Mouse (Mus musculus): Measurements from ENCODE around the gene Ntn1.

Ntn1 gene

GRCm38 (mm10) chr11:68324863-68325262 lies 75.8 kb downstream of the Ntn1 start:
- no peak for DNase-seq

- DNase-seq = no peak
Measured at GRCm38 (mm10) chr11:68321417-68321816, 79.2 kb downstream of the Ntn1 start.

- DNase-seq = no peak
Measured at GRCm38 (mm10) chr11:68315551-68316130, 85.0 kb downstream of the Ntn1 start.

GRCm38 (mm10) chr11:68313861-68314260 lies 86.8 kb downstream of the Ntn1 start:
- no peak for DNase-seq

GRCm38 (mm10) chr11:68313065-68313464 lies 87.6 kb downstream of the Ntn1 start:
- no peak for DNase-seq

- DNase-seq = no peak
Measured at GRCm38 (mm10) chr11:68308911-68309580, 91.6 kb downstream of the Ntn1 start.

GRCm38 (mm10) chr11:68305997-68306396 lies 94.6 kb downstream of the Ntn1 start:
- DNase-seq = no peak

- DNase-seq = no peak
Measured at GRCm38 (mm10) chr11:68302323-68302722, 98.3 kb downstream of the Ntn1 start.

GRCm38 (mm10) chr11:68301660-68302059 lies 99.0 kb downstream of the Ntn1 start:
- no peak for DNase-seq

- no peak for DNase-seq
Measured at GRCm38 (mm10) chr11:68295474-68295873, 105.1 kb downstream of the Ntn1 start.

- DNase-seq = no peak
Measured at GRCm38 (mm10) chr11:68290631-68291030, 110.0 kb downstream of the Ntn1 start.

- DNase-seq = no peak
Measured at GRCm38 (mm10) chr11:68287331-68287730, 113.3 kb downstream of the Ntn1 start.

GRCm38 (mm10) chr11:68286142-68286808 lies 114.3 kb downstream of the Ntn1 start:
- no peak for DNase-seq

- no peak for DNase-seq
Measured at GRCm38 (mm10) chr11:68285754-68286141, 114.9 kb downstream of the Ntn1 start.

GRCm38 (mm10) chr11:68280001-68280510 lies 120.6 kb downstream of the Ntn1 start:
- DNase-seq = no peak

GRCm38 (mm10) chr11:68276945-68277344 lies 123.7 kb downstream of the Ntn1 start:
- peak; percentile 27 to 46 for DNase-seq

- DNase-seq = no peak
Measured at GRCm38 (mm10) chr11:68274331-68274811, 126.3 kb downstream of the Ntn1 start.

GRCm38 (mm10) chr11:68273855-68274254 lies 126.8 kb downstream of the Ntn1 start:
- no peak for DNase-seq

- DNase-seq = peak; percentile 68 to 82
Measured at GRCm38 (mm10) chr11:68270730-68271467, 129.7 kb downstream of the Ntn1 start.

- no peak for DNase-seq
Measured at GRCm38 (mm10) chr11:68264276-68264675, 136.3 kb downstream of the Ntn1 start.

GRCm38 (mm10) chr11:68263100-68263499 lies 137.5 kb downstream of the Ntn1 start:
- no peak for DNase-seq

- DNase-seq = no peak
Measured at GRCm38 (mm10) chr11:68261162-68261892, 139.3 kb downstream of the Ntn1 start.
